ENCODE assay signal across 16 mouse cellular contexts in the genomic region with DNA sequence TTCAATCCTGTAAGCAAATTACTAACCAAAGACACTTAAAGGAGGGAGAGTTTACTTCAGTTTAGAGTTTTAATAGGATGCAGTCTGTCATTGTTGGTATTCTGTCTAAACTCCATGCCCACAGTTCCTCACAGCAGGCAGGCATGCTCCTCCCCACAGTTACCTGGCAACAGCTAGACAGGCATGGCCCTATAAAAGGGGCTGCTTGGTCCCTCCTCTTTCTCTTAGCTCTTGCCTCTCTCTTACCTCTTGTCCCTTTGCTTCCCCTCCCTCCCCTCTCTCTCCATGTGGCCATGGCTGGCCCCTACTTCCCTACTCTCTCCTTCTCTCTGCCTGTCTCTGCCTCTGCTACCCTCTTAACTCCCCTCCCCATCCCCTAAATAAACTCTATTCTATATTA.
A peak's percentile ranks its signal among the peaks of the same experiment; 100 is the strongest.
DNase-seq lines count a peak whose midpoint lies in the region; ATAC-seq and TF ChIP-seq lines count a peak whose summit lies in the region.
"Had no signal": no experiment of that assay in that cellular context is flagged by ENCODE, and none has a peak within 500 bp of the region (broad histone marks: within the 10 kb centered on the region; RNA-seq: fewer than 3 reads in every experiment).

No protein-coding gene starts in this region.

- no peaks in the 10 kb centered on the region for H3K36me3 ChIP-seq in forebrain, embryonic 13.5 days (ENCODE audit: poor library complexity, severe bottlenecking)
- H3K36me3 ChIP-seq in hindbrain, postnatal 0 days (ENCODE audit: insufficient read depth, low read length), result no peaks in the 10 kb centered on the region
- no peaks in the 10 kb centered on the region for H3K36me3 ChIP-seq in midbrain, postnatal 0 days (ENCODE audit: insufficient read depth, low read length)
- H3K36me3 ChIP-seq: embryonic facial prominence, embryonic 15.5 days; heart, embryonic 10.5 days; liver, embryonic 13.5 days had no signal

- no peak for TF ChIP-seq CTCF in hindbrain, postnatal 0 days (IDR thresholded peaks at IDR 0.05; ENCODE audit: low read depth)
- no peak for TF ChIP-seq CTCF in midbrain, postnatal 0 days (IDR thresholded peaks at IDR 0.05)

- no peak overlapping the region for H3K27ac ChIP-seq in forebrain, embryonic 13.5 days
- no peak overlapping the region for H3K27ac ChIP-seq in hindbrain, postnatal 0 days
- H3K27ac ChIP-seq in midbrain, postnatal 0 days (ENCODE audit: low read depth, low read length), result no peak overlapping the region
- H3K27ac ChIP-seq: embryonic facial prominence, embryonic 15.5 days; gastrocnemius, adult 2 months; heart, embryonic 10.5 days; left cerebral cortex, adult 2 months; liver, embryonic 13.5 days had no signal

- H3K4me2 ChIP-seq in forebrain, embryonic 13.5 days, result no peak overlapping the region
- H3K4me2 ChIP-seq in hindbrain, postnatal 0 days (ENCODE audit: low read depth, low read length), result no peak overlapping the region
- H3K4me2 ChIP-seq in midbrain, postnatal 0 days (ENCODE audit: low read depth, low read length, poor library complexity, severe bottlenecking), result no peak overlapping the region
- H3K4me2 ChIP-seq: embryonic facial prominence, embryonic 15.5 days; liver, embryonic 13.5 days had no signal

- H3K4me3 ChIP-seq in forebrain, embryonic 13.5 days, result no peak overlapping the region
- no peak overlapping the region for H3K4me3 ChIP-seq in hindbrain, postnatal 0 days (ENCODE audit: low read length)
- H3K4me3 ChIP-seq in midbrain, postnatal 0 days (ENCODE audit: low read depth, low read length), result no peak overlapping the region
- H3K4me3 ChIP-seq: embryonic facial prominence, embryonic 15.5 days; gastrocnemius, adult 2 months; heart, embryonic 10.5 days; left cerebral cortex, adult 2 months; liver, embryonic 13.5 days had no signal

- H3K9me3 ChIP-seq in forebrain, embryonic 13.5 days (replicated peaks), result no peaks in the 10 kb centered on the region
- H3K9me3 ChIP-seq in hindbrain, postnatal 0 days (ENCODE audit: low read length), result no peaks in the 10 kb centered on the region
- H3K9me3 ChIP-seq in midbrain, postnatal 0 days (ENCODE audit: low read length), result no peaks in the 10 kb centered on the region
- H3K9me3 ChIP-seq: embryonic facial prominence, embryonic 15.5 days; heart, embryonic 10.5 days; liver, embryonic 13.5 days had no signal

- H3K4me1 ChIP-seq in forebrain, embryonic 13.5 days, result peaks cover 16% of the 10 kb centered on the region
- no peaks in the 10 kb centered on the region for H3K4me1 ChIP-seq in hindbrain, postnatal 0 days (ENCODE audit: insufficient read depth, low read length)
- H3K4me1 ChIP-seq in midbrain, postnatal 0 days (ENCODE audit: insufficient read depth, low read length), result no peaks in the 10 kb centered on the region; the same call in 1 of the 2 replicates
- H3K4me1 ChIP-seq: embryonic facial prominence, embryonic 15.5 days; heart, embryonic 10.5 days; liver, embryonic 13.5 days had no signal

- no peaks in the 10 kb centered on the region for H3K27me3 ChIP-seq in forebrain, embryonic 13.5 days
- H3K27me3 ChIP-seq in hindbrain, postnatal 0 days (ENCODE audit: insufficient read depth, low read length), result no peaks in the 10 kb centered on the region
- H3K27me3 ChIP-seq in midbrain, postnatal 0 days (ENCODE audit: insufficient read depth, low read length), result no peaks in the 10 kb centered on the region
- H3K27me3 ChIP-seq: CH12.LX; embryonic facial prominence, embryonic 15.5 days; liver, embryonic 13.5 days had no signal

- H3K9ac ChIP-seq in forebrain, embryonic 13.5 days, result no peak overlapping the region
- H3K9ac ChIP-seq in hindbrain, postnatal 0 days (replicated peaks; ENCODE audit: low read length), result no peak overlapping the region
- no peak overlapping the region for H3K9ac ChIP-seq in midbrain, postnatal 0 days (replicated peaks; ENCODE audit: low read length, poor library complexity, severe bottlenecking)
- H3K9ac ChIP-seq: embryonic facial prominence, embryonic 15.5 days; liver, embryonic 13.5 days had no signal

- peak; percentile 88 for ATAC-seq in forebrain, embryonic 13.5 days
- peak; percentile 76 for ATAC-seq in hindbrain, postnatal 0 days
- ATAC-seq in midbrain, postnatal 0 days (ENCODE audit: low FRiP score), result no peak

- DNase-seq in embryo, embryonic 11 days, result peak; percentile 56
- peak; percentile 27 for DNase-seq in hindbrain, postnatal 0 days (ENCODE audit: low spot score)
- DNase-seq in midbrain, postnatal 0 days (ENCODE audit: low spot score), result peak; percentile 30
- DNase-seq in kidney, postnatal 10 days, result no peak
- no peak for DNase-seq in thymus, adult 18-20 months
- no peak for DNase-seq in gastrocnemius, postnatal 25 days
- DNase-seq: adrenal gland, postnatal 14 days; cerebellum, adult 11 months; gastrocnemius, adult 2 months; liver, embryonic 13.5 days; lung, postnatal 4 days had no signal

Comparison
In these comparisons a context has a peak if more than half of its experiments do, and no peak if none do; other contexts are left out.
1. DNase-seq: peak in embryo, embryonic 11 days (single experiment), hindbrain, postnatal 0 days (single experiment) and midbrain, postnatal 0 days (single experiment); none in kidney, postnatal 10 days (single experiment), thymus, adult 18-20 months (0 of 2) and gastrocnemius, postnatal 25 days (single experiment).